Mouse (Mus musculus) mouse embryonic stem cell (cell line): ENCODE results near the gene Cdk10.

Experiments
- in situ Hi-C, 2 experiments: fragments of 300-500 bp; cut with MboI; formaldehyde crosslinking; loops; 1 replicate in 1 of 2; 3 replicates in 1 of 2; pipeline ENCODE4 v1.14.3; 2019 to 2020; ENCODE audit warnings: low sequenced_read_pairs in 2 of 2, low pct_unique_long_range_greater_than_20kb in 1 of 2, mixed read lengths in 1 of 2; ENCODE audit not compliant: unreplicated experiment in 1 of 2

Gene Cdk10

DNA sequence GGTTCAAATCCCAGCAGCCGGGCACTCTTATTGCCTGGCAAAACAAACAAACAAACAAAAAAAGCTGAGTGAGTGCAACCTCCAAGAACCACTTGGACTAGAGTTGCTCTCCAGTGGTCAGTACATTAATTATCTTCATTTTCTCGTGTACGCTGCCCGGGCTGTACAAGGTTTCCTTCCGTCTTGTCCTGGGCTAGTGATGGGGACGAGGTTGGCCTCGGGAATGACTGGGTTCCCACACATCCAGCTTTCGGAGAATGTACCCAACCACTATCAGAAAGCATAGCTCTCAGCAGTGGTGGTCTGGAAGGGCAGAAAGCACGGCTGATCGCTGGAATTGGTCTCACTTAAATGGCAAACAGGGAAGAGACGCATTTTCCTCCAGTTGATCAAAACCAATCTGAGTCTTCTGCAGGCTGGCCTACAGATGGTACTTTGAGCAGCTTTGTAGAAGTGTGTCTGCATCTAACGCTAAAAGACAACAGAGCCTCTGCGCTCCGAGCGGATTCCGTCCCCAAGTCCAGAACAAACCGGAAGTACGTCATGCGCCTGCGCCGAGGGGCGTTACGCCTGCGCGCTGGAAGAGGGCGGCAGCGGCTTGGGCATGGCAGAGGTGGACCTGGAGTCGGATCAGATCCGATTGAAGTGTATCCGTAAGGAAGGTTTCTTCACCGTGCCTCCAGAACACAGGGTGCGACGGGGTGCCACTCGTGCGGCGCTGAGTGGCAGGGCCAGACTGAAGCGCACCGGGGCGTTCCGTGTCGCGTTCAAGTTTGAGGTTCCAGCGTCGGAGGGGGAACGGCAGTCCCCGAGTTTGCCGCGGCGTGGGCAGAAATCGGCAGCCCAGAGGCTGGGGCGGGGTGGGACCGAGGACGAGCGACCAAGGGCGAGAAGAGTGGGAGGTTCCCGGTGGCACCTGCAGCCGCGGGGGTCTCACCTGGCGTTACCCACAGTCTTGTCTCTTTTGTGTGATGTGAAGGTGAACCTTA lies at the start of gene Cdk10:
Cdk10 (plus strand) TSS at position 565 of the 989 bp plus-strand sequence.
- in situ Hi-C loops, result no loop called here

DNA sequence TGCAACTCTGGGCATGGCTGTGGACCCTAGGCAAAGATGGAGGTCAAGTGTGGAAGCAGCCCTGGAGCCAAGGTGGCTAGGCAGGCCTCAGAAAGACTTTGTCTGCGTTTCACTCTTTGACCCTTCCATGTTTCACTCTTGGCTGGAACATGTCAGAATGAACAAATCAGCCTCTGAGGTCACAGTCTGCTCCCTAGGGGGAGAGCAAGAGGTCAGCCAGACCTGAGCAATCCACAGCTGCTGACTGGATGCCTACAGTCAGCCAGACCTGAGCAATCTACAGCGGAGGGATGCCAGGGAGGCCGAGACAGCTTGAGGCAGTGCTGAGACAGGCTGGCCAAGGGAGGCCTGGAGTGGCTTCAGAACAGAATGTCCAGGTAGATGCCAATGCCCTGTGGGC lies 43.3 kb upstream of the Cdk10 start:
- in situ Hi-C loops, result no loop called here

DNA sequence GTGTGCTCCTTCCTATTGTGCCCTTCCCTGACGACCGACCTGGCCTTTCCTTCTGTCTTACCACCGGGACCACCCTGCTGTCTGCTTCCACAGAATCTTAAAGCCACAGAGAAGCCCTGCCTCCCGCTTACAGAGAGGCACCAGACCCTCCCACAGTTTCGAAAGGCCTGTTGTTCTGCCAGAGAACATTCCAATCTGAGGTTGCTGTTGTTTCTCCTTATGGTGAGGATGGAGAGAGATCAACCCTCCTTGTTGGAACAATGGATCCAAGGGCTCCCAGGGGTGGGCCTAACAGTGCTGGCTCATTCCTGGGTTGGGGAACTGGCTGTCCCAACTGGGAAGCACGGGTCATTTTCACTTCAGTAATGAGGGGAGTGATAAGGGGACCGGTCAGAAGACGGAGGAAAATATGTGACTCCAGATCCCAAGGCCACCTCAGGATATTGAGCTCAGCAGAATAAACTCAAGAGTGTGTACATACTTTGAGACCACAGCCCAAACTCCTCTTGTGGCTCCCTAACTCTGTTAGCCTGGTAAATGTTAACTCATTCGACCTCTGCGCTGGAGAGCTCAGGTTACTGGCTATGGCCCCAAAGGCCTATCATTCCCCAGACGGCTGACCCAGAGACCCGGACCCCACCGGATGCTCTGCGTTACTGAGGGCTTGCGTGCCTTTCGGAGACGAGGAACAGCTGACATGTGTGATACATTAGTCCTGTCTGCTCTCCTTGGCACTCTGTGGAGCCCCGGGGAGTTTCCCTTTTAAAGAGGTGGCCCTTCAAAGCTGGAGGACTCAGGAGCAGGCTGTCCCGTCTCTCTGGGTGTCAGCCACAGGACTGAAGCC lies 38.9 kb upstream of the Cdk10 start, which contains the start of gene Dpep1:
Dpep1 (plus strand) TSS at position 677 of the 844 bp plus-strand sequence.
- in situ Hi-C loops, result no loop called here

DNA sequence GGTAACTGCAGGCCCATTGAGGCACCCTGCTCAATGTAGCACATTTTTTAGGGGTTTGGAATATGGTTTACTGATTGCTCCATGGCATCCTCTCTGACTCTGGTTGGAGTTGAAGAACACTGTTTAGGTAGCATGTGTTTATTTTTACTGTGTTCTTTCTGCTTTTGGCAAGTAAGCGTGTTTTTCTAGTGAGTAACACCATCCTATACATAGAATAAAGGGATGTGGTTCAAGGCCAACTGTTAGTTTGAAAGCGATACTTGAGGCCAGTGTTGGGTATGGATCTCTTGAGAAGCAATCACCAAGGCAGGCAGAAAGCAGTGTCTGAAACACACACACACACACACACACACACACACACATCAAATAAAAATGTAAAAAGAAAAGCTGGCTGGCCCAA lies 36.6 kb upstream of the Cdk10 start:
- in situ Hi-C loops, result no loop called here

DNA sequence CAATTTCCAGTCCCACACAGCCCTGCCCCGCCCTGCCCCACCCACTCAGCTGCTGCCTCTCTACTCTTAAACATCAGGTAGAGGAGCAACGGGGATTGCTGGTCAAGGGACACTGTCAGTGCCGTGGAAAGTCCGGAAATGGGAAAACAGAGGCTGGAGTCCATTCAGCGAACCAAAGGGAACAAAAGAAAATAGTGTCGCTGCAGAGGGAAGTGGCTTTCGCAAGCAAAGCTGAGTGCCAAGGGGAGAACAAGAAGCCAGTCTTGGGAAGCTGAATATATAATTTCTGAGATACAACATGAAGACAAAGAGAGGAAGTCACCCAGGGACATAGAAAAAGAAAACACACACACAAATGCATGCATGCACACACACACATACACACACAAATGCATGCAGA lies 35.8 kb upstream of the Cdk10 start:
- in situ Hi-C loops, result no loop called here

DNA sequence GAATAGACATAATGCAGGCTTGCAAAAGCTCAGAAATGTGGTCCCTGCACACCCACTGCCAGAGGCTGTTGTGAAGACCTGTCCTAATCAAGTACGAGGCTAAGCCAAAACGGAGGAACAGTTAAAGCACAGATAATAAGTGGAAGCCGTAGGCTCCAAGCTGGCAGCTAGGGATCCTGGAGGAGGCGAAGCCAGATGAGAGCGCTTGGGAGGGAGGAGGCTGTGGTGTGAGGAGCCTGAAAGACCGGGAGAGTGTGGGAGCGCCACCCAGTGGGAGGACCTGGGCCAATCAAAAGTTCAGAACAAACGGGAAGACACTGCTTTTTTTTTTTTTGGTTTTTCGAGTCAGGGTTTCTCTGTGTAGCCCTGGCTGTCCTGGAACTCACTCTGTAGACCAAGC lies 34.0 kb upstream of the Cdk10 start:
- in situ Hi-C loops, result loop anchor here in 1 of 2 experiments (10.0 kb wide), 2 partner anchors 76 to 356 kb away; partner anchors contain the start of gene Cpne7

DNA sequence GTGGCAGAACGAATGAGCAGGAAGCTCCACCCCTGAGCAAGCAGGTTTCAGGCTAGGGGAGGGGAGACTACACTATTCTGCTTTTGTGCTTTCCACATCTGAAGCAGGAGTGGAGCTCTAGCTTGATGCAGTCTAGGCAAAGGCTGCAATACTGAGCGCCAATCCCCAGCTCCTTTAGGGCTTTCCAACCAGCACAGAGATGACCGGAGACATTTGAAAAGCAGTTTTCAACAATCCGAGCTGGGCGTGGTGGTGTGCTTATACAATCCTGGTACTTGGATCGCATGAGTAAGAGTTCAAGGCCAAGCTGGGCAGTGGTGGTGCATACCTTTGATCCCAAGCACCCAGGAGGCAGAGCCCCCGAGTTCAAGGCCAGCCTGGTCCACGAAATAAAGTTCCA lies 32.7 kb upstream of the Cdk10 start:
- in situ Hi-C loops, result loop anchor here in 1 of 2 experiments (10.0 kb wide), 2 partner anchors 77 to 357 kb away; partner anchors contain the start of gene Cpne7

DNA sequence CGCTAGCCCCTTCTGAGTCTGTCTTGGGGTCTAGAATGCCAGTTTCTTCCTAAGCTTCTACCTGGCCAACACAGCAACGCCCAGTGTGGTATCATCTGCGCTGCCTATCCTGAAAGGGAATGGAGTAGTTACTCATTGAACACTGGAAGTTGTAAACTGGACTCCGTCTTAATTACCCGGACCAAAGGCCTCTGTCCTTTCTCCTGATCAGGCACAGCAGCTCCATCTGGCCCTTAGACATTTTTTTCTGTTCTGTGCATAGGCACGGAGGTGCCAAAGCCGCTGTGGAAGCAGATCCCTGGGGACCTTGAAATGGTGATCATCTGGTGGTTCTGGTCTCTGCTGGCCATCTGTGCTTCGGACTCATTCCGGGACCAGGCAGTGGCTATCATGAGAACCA lies 30.9 kb upstream of the Cdk10 start:
- in situ Hi-C loops, result loop anchor here in 1 of 2 experiments (10.0 kb wide), 2 partner anchors 79 to 359 kb away; partner anchors contain the start of gene Cpne7

DNA sequence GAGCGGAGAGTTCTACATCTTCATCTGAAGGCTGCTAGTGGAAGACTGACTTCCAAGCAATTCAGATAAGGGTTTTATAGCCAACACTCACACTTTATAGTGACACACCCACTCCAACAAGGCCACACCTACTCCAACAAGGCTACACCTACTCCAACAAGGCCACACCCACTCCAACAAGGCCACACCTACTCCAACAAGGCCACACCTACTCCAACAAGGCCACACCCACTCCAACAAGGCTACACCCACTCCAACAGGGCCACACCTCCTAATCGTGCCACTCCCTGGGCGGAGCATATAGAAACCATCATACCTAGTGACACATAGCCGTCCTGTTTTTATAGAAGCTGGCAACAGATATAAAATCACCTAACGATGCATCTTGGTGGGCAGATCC lies 27.6 kb upstream of the Cdk10 start:
- in situ Hi-C loops, result loop anchor here (5.0 to 10.0 kb wide), 3 partner anchors 82 to 362 kb away; partner anchors contain the start of gene Cpne7 (in 1 of the 2)

DNA sequence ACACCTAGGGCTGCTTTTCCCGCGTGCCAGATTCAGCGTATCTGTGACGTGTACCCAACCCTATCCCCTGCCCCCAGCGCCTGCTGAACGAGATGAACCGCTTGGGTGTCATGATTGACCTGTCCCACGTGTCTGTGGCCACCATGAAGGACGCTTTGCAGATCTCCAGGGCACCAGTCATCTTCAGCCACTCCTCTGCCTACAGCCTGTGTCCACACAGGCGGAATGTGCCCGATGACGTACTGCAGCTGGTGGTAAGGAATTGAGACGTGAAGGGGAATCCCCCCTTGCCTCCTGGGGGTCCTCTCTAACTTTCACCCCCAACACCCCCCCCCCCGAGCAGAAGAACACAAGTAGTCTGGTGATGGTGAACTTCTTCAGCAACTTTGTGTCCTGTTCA lies 24.8 kb upstream of the Cdk10 start:
- in situ Hi-C loops, result loop anchor here (5.0 to 10.0 kb wide), 3 partner anchors 85 to 365 kb away; partner anchors contain the start of gene Cpne7 (in 1 of the 2)

DNA sequence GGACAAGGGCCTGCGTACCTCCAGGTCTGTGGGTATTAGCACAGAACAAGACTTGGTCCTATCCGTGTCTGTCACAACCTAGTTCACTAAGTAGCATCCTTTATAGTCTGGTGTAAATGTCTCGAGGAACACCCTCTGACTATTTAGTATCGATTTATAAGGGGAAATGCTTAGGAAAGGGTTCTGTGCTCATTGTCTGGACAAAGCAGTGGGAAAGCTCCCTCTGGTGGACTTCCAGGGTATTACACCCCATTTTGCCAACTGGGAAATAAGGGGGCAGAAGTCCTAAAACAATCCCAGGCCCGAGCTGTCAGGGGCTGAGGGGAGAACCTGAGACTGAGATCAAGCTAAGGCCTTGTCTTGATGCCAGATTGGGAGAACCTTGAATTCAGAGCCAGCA lies 22.4 kb upstream of the Cdk10 start:
- in situ Hi-C loops, result no loop called here

DNA sequence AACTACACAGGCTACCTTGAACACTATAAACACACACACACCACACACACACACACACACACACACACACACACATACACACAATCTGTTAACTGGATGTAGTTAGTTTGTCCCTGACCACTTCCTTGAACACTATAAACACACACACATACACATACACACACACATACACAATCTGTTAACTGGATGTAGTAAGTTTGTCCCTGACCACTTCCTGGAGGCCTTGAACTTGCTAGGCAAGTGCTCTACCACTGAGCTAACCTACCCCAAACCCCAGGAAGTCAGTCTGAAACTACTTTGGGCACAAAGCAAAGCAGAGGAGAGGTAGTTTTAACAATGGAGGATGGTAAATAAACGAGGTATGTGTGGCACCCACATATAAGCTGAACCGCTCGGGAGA lies 21.1 kb upstream of the Cdk10 start:
- in situ Hi-C loops, result no loop called here

DNA sequence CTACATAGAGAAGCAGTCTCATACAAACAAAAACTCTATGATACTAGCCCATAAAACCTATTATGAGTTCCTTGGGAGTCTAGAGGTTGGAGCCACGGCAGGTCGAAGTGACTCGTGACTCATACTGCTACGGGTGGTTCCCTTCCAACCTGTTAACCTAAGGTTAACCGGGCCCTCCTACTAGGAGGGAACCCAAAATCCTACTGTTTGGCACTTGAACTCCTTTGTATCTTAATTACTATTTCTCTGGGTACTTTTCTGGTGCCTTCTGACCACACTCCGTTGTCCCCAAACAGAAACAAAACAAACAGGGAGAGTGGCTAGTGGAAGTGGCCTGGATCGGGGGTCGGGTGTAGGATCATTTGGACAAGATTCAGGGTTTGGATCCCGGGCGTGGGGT lies 12.8 kb upstream of the Cdk10 start:
- in situ Hi-C loops, result no loop called here

DNA sequence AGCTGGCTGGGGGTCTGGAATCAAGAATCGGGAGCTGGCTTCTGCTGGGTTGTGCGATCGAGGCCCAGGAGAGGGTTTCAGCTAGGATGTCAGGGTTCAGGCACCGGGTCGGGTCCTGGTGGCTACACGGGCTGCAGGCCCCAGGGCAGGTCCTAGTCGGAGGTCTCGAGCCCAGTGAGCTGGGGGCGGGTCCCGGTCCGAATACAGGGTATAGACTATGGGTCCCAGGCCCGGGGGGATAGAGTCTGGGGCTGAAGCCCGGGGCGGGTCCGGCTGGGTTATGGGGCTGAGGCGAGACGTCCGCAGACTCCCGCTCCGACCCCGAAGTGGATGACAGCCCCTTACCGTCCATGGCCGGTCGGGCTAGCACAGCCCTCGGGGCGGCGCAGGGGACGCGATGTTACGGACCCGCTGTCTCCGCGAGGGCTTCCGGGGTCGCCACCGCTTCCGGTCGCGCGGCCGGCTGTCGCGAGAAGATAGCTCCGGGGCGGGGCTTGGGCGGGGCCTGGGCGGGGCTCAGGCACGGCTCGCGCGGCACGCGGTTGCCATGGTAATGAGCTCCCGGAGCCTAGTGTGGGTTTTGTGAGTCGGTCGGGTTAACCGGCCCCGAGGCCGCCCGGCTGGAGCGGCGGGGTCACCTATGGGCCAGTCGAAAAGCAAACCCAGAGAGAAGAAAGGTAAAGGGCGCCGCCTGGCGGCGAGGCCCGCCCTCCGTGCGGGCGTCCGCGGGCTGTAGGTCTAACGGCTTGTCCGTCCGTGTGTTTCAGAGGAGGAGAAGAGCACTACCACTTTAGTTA lies 12.1 kb upstream of the Cdk10 start, which contains the start of the genes Chmp1a and Spata33:
Chmp1a (minus strand) TSS at position 443 of the 797 bp plus-strand sequence.
Spata33 (plus strand) TSS at position 512 of the 797 bp plus-strand sequence.
- in situ Hi-C loops, result no loop called here

DNA sequence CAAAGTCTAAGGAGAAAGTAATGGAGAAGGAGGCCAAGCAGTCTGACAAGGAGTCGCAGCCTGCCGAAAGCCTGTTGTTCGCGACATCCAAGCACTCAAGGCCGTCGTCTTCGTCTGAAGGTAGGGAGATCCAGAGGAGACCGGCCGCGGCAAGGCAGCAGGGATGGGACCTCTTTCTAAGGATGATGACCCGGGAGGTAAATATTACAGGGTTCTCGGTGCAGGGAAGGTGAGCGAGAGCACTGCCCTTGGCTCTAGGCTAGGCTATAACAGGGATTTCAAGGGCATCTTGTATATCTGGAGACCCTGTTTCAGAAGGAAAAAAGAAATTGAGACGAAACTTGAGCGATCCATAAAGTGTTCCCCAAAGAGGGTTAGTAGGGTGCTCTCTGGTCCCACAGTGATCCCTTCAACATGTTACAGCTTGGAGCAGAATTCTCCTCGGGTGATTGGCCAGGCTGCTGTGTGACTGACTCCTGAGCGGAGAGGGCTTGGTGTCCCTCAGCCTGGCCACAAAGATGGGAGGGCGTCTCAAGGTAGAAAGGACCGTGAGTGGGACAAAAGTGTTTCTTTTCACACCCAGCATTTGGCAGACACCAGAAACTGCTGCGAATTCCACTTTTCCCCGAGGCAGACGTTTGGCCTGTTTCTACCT lies 11.4 kb upstream of the Cdk10 start:
- in situ Hi-C loops, result no loop called here

DNA sequence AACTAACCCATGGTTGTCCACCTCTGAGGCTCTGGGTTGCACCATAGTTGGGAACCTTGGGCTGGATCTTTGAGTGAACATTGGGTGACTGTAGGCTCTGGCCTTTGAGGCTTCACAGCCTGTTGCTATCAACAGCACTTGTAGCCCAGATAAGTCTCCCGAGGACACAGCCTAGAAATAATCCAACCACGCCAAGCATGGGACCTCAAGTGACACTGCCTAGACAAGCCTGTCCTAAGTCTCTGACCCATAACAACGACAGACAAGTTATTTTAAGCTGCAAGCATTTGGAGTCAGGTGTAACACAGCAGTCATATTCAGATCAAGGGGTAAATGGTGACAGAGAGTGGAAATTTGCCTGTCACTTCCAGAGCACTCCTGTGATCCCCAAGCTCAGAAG lies 9.2 kb upstream of the Cdk10 start:
- in situ Hi-C loops, result no loop called here

DNA sequence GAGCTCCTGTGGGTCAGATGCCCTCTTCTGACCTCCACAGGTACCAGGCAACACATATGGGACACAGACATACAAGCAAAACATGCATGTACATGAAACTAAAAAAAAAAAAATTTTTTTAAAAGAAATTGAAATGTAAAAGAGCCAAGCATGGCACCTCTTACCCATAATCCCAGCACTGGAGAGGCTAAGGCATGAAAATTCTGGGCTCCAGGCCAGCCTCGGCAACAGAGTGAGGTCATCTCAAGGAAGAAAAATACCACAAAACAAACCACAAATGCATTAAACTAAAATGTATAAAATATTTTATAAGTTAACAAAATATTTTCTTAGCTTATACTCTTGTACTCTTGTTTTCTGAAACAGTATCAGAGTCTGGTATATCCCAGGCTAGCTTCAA lies 3.7 kb upstream of the Cdk10 start:
- in situ Hi-C loops, result no loop called here
